Mouse (Mus musculus): ENCODE results near the gene Zmynd8. TPM values are rescaled to one million over a fixed set of nuclear protein-coding genes. Genes with fewer than 3 reads are reported as not detected.

Zmynd8 gene
- polyA plus RNA-seq, 1 experiment: 75.2 TPM

DNA sequence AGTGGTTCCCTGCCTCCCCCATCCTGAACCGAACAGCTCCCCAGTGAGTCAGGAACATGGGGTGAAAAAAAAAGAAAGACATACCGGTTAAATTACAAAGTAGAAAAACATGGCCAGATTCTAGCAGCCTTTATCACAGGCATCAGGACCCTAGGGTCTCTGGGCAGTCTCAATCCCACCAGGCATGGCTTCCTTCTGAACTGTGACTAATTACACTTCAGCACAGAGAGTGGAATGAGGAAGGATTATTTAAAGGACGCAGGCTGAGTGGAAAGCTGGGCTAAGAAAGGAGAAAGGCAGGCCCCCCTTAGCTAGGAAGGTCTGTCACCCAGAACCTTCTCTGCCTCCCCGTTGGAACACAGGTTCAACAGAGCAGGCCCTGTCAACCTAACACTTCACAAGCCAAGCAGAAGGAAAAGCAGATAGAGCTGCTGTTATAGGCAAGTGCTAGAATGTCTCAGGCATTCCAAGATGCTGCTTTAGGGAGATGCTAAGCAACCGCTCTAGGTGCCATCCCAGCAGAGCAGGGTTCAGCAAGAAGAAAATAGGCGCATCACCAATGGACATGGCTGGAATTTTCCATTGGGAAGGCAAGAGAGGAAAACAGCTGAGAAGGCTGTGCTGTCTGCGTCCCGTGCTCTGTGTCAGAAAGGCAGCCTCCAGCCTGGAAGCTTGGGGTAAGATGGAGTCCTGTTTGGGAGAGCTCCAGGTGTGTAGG lies 22.5 kb downstream of the Zmynd8 start:
- TF ChIP-seq CTCF (IDR thresholded peaks at IDR 0.05; ENCODE audit: control insufficient read depth, insufficient read depth, low read length) (no peak), POLR2A (IDR thresholded peaks at IDR 0.05; ENCODE audit: borderline replicate concordance, control insufficient read depth, low read depth, low read length) (no peak)
- Histone ChIP-seq H3K4me1 (ENCODE audit: control insufficient read depth, insufficient read depth, low read length) (peaks cover 5% of the 10 kb centered on the region; the same call in 1 of the 2 replicates), H3K4me3 (replicated peaks; ENCODE audit: control insufficient read depth, low read depth, low read length) (no peak overlapping the region), H3K27ac (ENCODE audit: control insufficient read depth, insufficient read depth, low read depth, low read length, poor library complexity) (no peak overlapping the region)
- WGBS: 85% methylated on average over 8 of the region's 8 CpGs

- peaks cover 5% of the 10 kb centered on the region; the same call in 1 of the 2 replicates for H3K4me1 ChIP-seq (ENCODE audit: control insufficient read depth, insufficient read depth, low read length)
- H3K27ac ChIP-seq (ENCODE audit: control insufficient read depth, insufficient read depth, low read depth, low read length, poor library complexity): peak overlapping the region; percentile 3; the same call in 1 of the 2 replicates
- 76% methylated on average over 13 of the region's 13 CpGs for whole genome bisulfite sequencing
- TF ChIP-seq CTCF (IDR thresholded peaks at IDR 0.05; ENCODE audit: control insufficient read depth, insufficient read depth, low read length): no peak
- TF ChIP-seq POLR2A (IDR thresholded peaks at IDR 0.05; ENCODE audit: borderline replicate concordance, control insufficient read depth, low read depth, low read length): no peak
- H3K4me3 ChIP-seq (replicated peaks; ENCODE audit: control insufficient read depth, low read depth, low read length): no peak overlapping the region
Observed at GRCm38 (mm10) chr2:165875406-165875955, 23.3 kb downstream of the Zmynd8 start.

- TF ChIP-seq CTCF (IDR thresholded peaks at IDR 0.05; ENCODE audit: control insufficient read depth, insufficient read depth, low read length) (no peak), POLR2A (IDR thresholded peaks at IDR 0.05; ENCODE audit: borderline replicate concordance, control insufficient read depth, low read depth, low read length) (no peak)
- Histone ChIP-seq H3K4me3 (replicated peaks; ENCODE audit: control insufficient read depth, low read depth, low read length) (no peak overlapping the region), H3K27ac (ENCODE audit: control insufficient read depth, insufficient read depth, low read depth, low read length, poor library complexity) (peak overlapping the region; percentile 19), H3K4me1 (ENCODE audit: control insufficient read depth, insufficient read depth, low read length) (peaks cover 5% of the 10 kb centered on the region; the same call in 1 of the 2 replicates)
- WGBS: 55% methylated on average over 13 of the region's 13 CpGs
Observed at GRCm38 (mm10) chr2:165874461-165875339, 24.1 kb downstream of the Zmynd8 start.

DNA sequence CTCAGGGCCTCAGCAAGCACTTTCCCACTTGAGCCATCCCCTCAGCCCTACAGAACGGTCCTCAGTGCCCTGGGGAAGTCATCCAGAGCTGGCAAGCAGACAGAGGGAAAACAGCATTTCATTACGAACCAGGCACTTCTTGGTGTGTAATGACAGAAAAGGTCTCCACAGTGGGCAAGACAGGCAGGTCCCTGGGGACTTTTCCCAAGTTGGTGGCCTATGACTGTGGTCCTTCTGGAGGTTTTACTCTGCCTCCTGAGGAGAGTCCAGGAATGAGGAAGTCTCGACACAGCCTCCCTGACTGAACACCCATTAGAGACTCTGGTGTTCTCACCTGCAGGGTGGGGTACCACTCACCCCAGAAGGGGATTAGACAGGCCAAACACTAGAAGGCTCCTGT lies 25.0 kb downstream of the Zmynd8 start:
- WGBS: 68% methylated on average over 3 of the region's 3 CpGs
- H3K4me1 ChIP-seq (ENCODE audit: control insufficient read depth, insufficient read depth, low read length): peaks cover 5% of the 10 kb centered on the region; the same call in 1 of the 2 replicates
- TF ChIP-seq CTCF (IDR thresholded peaks at IDR 0.05; ENCODE audit: control insufficient read depth, insufficient read depth, low read length) (no peak), POLR2A (IDR thresholded peaks at IDR 0.05; ENCODE audit: borderline replicate concordance, control insufficient read depth, low read depth, low read length) (no peak)
- no peak overlapping the region for H3K4me3 ChIP-seq (replicated peaks; ENCODE audit: control insufficient read depth, low read depth, low read length)
- 0 out of 2 replicates have a peak overlapping the region, but pooled peaks have one; percentile 19 for H3K27ac ChIP-seq (ENCODE audit: control insufficient read depth, insufficient read depth, low read depth, low read length, poor library complexity)

- no peak overlapping the region for H3K4me3 ChIP-seq (replicated peaks; ENCODE audit: control insufficient read depth, low read depth, low read length)
Observed at GRCm38 (mm10) chr2:165873196-165873595, 25.6 kb downstream of the Zmynd8 start.

GRCm38 (mm10) chr2:165869257-165869656 lies 29.6 kb downstream of the Zmynd8 start:
- H3K4me1 ChIP-seq (ENCODE audit: control insufficient read depth, insufficient read depth, low read length): no peaks in the 10 kb centered on the region
- 59% methylated on average over 1 of the region's 1 CpGs for WGBS
- TF ChIP-seq POLR2A (IDR thresholded peaks at IDR 0.05; ENCODE audit: borderline replicate concordance, control insufficient read depth, low read depth, low read length): no peak
- TF ChIP-seq CTCF (IDR thresholded peaks at IDR 0.05; ENCODE audit: control insufficient read depth, insufficient read depth, low read length): no peak
- H3K27ac ChIP-seq (ENCODE audit: control insufficient read depth, insufficient read depth, low read depth, low read length, poor library complexity): no peak overlapping the region
- H3K4me3 ChIP-seq (replicated peaks; ENCODE audit: control insufficient read depth, low read depth, low read length): no peak overlapping the region

More at GRCm38 (mm10) chr2:165873196-165873595, 25.6 kb downstream of the Zmynd8 start:
- H3K27ac ChIP-seq (ENCODE audit: control insufficient read depth, insufficient read depth, low read depth, low read length, poor library complexity): no peak overlapping the region
- 86% methylated on average over 7 of the region's 7 CpGs for WGBS
- no peak for TF ChIP-seq CTCF (IDR thresholded peaks at IDR 0.05; ENCODE audit: control insufficient read depth, insufficient read depth, low read length)
- no peak for TF ChIP-seq POLR2A (IDR thresholded peaks at IDR 0.05; ENCODE audit: borderline replicate concordance, control insufficient read depth, low read depth, low read length)
- H3K4me1 ChIP-seq (ENCODE audit: control insufficient read depth, insufficient read depth, low read length): peaks cover 5% of the 10 kb centered on the region; the same call in 1 of the 2 replicates

DNA sequence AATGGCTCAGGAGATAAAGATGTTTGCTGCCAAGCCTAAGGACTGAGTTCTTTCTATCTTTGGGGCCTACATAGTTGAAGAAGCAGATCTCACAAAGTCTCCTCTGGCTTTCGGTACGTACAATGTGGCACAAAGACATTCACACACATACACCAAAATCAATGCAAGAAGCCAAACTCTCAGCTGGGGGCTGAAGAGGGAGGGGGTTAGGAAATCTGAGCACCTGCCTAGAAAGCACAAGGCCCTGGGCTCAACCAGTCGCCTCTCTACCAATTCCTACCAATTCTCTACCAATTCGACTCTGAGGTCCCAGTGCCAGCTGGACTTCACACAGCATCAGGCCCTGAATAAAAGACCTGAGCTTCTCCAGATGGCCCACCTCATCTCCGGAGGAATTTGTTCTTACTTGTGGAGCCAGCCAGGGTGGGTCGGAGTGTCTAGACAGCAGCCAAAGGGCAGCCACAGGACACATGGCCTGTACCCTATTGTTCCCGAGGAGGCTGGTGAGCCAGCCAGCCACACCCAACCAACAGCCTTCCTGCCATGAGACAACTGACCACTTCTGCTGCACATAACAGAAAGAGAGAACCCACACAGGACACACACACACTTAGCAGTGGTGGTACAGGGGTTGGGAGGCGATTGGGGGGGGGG lies 30.2 kb downstream of the Zmynd8 start:
- TF ChIP-seq POLR2A (IDR thresholded peaks at IDR 0.05; ENCODE audit: borderline replicate concordance, control insufficient read depth, low read depth, low read length) (no peak), CTCF (IDR thresholded peaks at IDR 0.05; ENCODE audit: control insufficient read depth, insufficient read depth, low read length) (no peak)
- Histone ChIP-seq H3K4me1 (ENCODE audit: control insufficient read depth, insufficient read depth, low read length) (no peaks in the 10 kb centered on the region), H3K4me3 (replicated peaks; ENCODE audit: control insufficient read depth, low read depth, low read length) (no peak overlapping the region), H3K27ac (ENCODE audit: control insufficient read depth, insufficient read depth, low read depth, low read length, poor library complexity) (no peak overlapping the region)
- WGBS: 69% methylated on average over 8 of the region's 8 CpGs

All from bone marrow, adult 2 months (tissue).